Mouse (Mus musculus): ENCODE measurements around the gene Zfp414. TPM values are rescaled to one million over a fixed set of nuclear protein-coding genes. Genes with fewer than 3 reads are reported as not detected.

Gene Zfp414
- polyA plus RNA-seq (2012; rRNA removed), result 17.1 and 22.0 TPM in 2 replicates

GRCm38 (mm10) chr17:33628621-33629486 lies at the start of gene Zfp414:
Gene Zfp414 (plus strand): TSS chr17:33629090.

GRCm38 (mm10) chr17:33637516-33638276 lies 8.8 kb downstream of the Zfp414 start, which contains the start of gene Pram1:
Gene Pram1 (plus strand): TSS chr17:33638056.

Other genes starting within 250 kb of the Zfp414 start
- 4.3 and 4.8 TPM in 2 replicates for gene Zfp101, start 234.4 kb upstream of the Zfp414 start, polyA plus RNA-seq (2012; rRNA removed)
- gene Actl9, start 196.2 kb upstream of the Zfp414 start, polyA plus RNA-seq (2012; rRNA removed), result not detected in 2 replicates
- 10.9 and 13.4 TPM in 2 replicates for gene Adamts10, start 104.9 kb upstream of the Zfp414 start, polyA plus RNA-seq (2012; rRNA removed)
- 8.3 and 10.2 TPM in 2 replicates for gene Myo1f, start 73.4 kb upstream of the Zfp414 start, polyA plus RNA-seq (2012; rRNA removed)
- 7.5 and 12.1 TPM in 2 replicates for gene Pram1, start 9.0 kb downstream of the Zfp414 start, polyA plus RNA-seq (2012; rRNA removed)
- 86.0 and 104 TPM in 2 replicates for gene Hnrnpm, start 57.8 kb downstream of the Zfp414 start, polyA plus RNA-seq (2012; rRNA removed)
- 124 and 134 TPM in 2 replicates for gene March2, start 89.6 kb downstream of the Zfp414 start, polyA plus RNA-seq (2012; rRNA removed)
- gene Rab11b, start 131.4 kb downstream of the Zfp414 start, polyA plus RNA-seq (2012; rRNA removed), result 86.1 and 92.3 TPM in 2 replicates
- gene Angptl4, start 152.7 kb downstream of the Zfp414 start, polyA plus RNA-seq (2012; rRNA removed), result 51.8 and 56.4 TPM in 2 replicates
- 15.8 and 17.2 TPM in 2 replicates for gene Kank3, start 181.4 kb downstream of the Zfp414 start, polyA plus RNA-seq (2012; rRNA removed)
- gene Rps28, start 195.5 kb downstream of the Zfp414 start, polyA plus RNA-seq (2012; rRNA removed), result 624 and 816 TPM in 2 replicates
- gene Ndufa7, start 195.5 kb downstream of the Zfp414 start, polyA plus RNA-seq (2012; rRNA removed), result 189 and 197 TPM in 2 replicates
- gene Cd320, start 214.0 kb downstream of the Zfp414 start, polyA plus RNA-seq (2012; rRNA removed), result 8.3 and 9.0 TPM in 2 replicates
- gene Gm7029, start 244.7 kb downstream of the Zfp414 start, polyA plus RNA-seq (2012; rRNA removed), result not detected in 2 replicates